Mouse (Mus musculus) frontal cortex, postnatal 14 days (tissue): ENCODE measurements around the gene Ptprh.

ENCODE experiments used
- DNase-seq, 2 experiments: peaks; one replicate each; pipeline ENCODE4 v3.0.0; 2022; ENCODE audit warnings: low spot score in 2 of 2

Ptprh gene

DNA sequence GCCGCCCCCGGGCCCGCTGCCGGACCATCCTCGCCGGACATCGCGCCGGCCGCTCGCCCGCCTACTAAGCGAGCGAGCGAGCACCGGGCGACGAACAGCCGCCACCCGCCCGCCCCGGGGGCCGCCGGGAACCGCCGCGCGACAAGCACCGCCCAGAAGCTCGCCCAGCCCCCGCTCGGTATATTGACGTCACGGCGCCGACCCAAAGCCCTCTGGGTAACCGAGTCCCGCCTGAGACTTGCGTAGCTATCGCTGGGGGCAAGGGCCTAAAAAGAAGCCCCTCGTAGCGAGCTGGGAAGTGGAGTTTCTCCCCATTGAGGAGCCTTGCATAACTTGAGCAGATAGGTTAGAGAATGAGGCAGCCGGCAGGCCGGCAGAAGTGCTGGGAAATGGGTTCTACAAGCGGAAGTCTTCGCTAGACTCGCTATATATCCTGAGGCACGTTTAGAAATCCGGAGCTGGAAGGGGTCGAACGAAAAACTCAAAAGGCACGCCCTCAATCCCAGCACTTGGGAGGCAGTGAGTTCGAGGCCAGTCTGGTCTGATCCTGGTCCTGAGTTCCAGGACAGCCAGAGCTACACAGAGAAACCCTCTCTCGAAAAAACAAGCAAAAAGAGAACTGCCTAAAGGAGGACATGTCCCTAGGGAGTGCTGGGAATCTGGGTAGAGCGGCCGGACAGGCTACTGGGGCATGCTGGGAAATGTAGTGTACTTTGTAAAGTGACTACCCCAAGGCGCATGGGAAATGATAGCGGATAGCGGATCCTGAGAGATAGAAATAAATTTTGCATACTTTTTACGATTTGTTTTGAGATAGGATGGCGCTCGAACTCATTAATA, 102.1 kb downstream of the Ptprh start, which contains the start of gene Ppp1r12c:
Ppp1r12c (minus strand) TSS at position 123 of the 840 bp plus-strand sequence.
- DNase-seq, result peak; percentile 89 to 95

DNA sequence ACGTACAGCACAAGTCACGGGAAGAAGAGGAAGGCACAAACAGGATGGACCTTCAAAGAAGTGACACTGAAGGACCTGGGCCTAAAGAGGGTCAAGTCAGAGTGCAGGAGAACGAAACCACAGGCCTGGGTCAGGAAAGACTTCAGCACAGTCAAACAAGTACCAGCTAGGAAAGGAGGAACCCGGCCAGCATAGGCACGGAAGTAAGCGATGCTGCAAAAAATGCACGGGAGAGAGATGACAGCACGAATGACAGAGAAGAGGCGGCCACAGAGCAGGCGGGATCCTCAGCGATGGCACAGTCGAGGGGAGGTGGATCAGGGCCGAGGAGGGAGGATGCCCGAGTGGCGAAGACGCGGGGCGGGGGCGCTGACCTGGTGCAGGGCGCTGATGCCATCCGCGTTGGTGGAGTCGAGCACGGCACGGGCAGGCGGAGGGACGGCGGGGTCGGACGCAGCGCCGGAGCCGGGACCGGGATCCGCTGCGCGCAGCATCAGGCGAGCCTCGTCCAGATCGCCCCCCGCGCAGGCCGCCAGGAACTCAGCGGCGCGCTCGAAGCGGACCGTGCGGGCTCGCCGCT, 102.9 kb downstream of the Ptprh start:
- DNase-seq, result peak in 1 of 2 experiments; percentile 56

DNA sequence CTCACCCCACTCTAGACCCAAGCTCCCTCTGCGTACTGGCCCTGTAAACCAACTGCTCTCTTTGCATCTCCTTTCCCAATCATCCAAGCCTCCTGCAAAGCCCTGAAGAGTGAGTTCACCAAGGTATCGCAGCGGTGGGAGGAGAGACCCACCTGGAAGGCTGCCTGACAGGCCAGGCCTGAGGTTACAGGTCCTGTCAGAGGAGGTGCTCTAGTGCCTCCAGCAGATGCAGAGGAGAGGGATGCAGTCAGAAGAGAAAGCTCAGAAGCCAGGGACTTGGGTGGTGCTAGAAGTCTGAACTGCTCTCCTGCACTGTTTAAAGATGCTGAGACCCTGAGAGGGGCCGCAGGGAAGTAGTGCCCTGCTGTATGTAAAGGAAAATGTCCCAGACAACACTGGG, 104.8 kb downstream of the Ptprh start:
- no peak for DNase-seq
